Mouse (Mus musculus): ENCODE data around the gene Tfg.

The Tfg gene

GRCm38 (mm10) chr16:56646382-56647172 is 70.7 kb downstream of the Tfg start:
- intact Hi-C loops (cut with DNase I), result no loop called here

GRCm38 (mm10) chr16:56645251-56645650 is 72.0 kb downstream of the Tfg start:
- intact Hi-C loops (cut with DNase I), result no loop called here
